Mouse (Mus musculus) heart, postnatal 0 days (tissue): ENCODE data around the gene Spry1. TPM values are rescaled to one million over a fixed set of nuclear protein-coding genes. Genes with fewer than 3 reads are reported as not detected.

Experiments used
- ATAC-seq: fragments of 200-750 bp; cut with Nextera tagmentation; 2 replicates; pipeline ENCODE4 v1.8.0; 2017; ENCODE audit warnings: low read depth, moderate number of reproducible peaks, moderate library complexity; ENCODE audit not compliant: insufficient read depth
- DNase-seq: peaks from one replicate; pipeline ENCODE4 v3.0.0-alpha.2; 2016; ENCODE audit warnings: low spot score
- H3K27ac ChIP-seq: fragments of 300-500 bp; sonication (generic); 2 replicates; pipeline ENCODE4 v1.5.1; 2014; ENCODE audit warnings: low read depth, mild to moderate bottlenecking
- H3K27me3 ChIP-seq: fragments of 300-500 bp; sonication (generic); 2 replicates; pipeline ENCODE4 v1.6.1; 2014; ENCODE audit warnings: low read length, mixed read lengths; ENCODE audit not compliant: control insufficient read depth, insufficient read depth
- H3K36me3 ChIP-seq: fragments of 300-500 bp; sonication (generic); replicated peaks from 2 replicates; pipeline ENCODE4 v1.6.1; 2014; ENCODE audit warnings: low read length, mixed read lengths; ENCODE audit not compliant: control insufficient read depth, insufficient read depth
- H3K4me1 ChIP-seq: fragments of 300-500 bp; sonication (generic); 2 replicates; pipeline ENCODE4 v1.6.1; 2014; ENCODE audit warnings: antibody characterized with exemption; ENCODE audit not compliant: control insufficient read depth, insufficient read depth
- H3K4me2 ChIP-seq: fragments of 300-500 bp; sonication (generic); 2 replicates; pipeline ENCODE4 v1.6.1; 2014; ENCODE audit warnings: low read depth, mild to moderate bottlenecking, low read length, moderate library complexity
- H3K4me3 ChIP-seq: fragments of 300-500 bp; sonication (generic); 2 replicates; pipeline ENCODE4 v1.5.1; 2014; ENCODE audit warnings: low read depth, low read length
- H3K9ac ChIP-seq: fragments of 300-500 bp; sonication (generic); replicated peaks from 2 replicates; pipeline ENCODE4 v1.6.1; 2014; ENCODE audit warnings: low read depth, low read length, mixed read lengths
- H3K9me3 ChIP-seq: fragments of 300-500 bp; sonication (generic); replicated peaks from 2 replicates; pipeline ENCODE4 v1.6.1; 2016; ENCODE audit warnings: low read length; ENCODE audit not compliant: control insufficient read depth
- CTCF ChIP-seq: IDR thresholded peaks from 2 replicates; pipeline ENCODE4 v1.5.1; 2016; ENCODE audit warnings: antibody characterized with exemption, control low read depth, low read depth
- EP300 ChIP-seq: IDR thresholded peaks from 2 replicates; pipeline ENCODE4 v1.6.1; 2016; ENCODE audit warnings: antibody characterized with exemption, low read depth
- WGBS: fragments of 180-500 bp; shearing (Covaris S2); extraction: QIAGEN DNeasy Blood & Tissue Kit; methylation state at CpG from one replicate; pipeline ENCODE4 v1.1.7; 2014; 5-methylcytosine and 5-hydroxymethylcytosine counted together
- polyA plus RNA-seq: library from polyadenylated mRNA; unstranded; fragments of >200 nt; fragmentation: Nextera tagmentation; extraction: Ambion mirVana; gene quantifications from 2 replicates; pipeline ENCODE4 v1.2.1, GENCODE M21; 2015
- total RNA-seq: library from RNA; depleted of rRNA; stranded (reverse); fragments of >200 nt; gene quantifications from 2 replicates; pipeline ENCODE4 v1.2.3, GENCODE M21; 2014; ENCODE audit warnings: low replicate concordance

The Spry1 gene
- total and polyA plus RNA-seq, 2 experiments from 2014 or later: 5.4 to 39.6 TPM

DNA sequence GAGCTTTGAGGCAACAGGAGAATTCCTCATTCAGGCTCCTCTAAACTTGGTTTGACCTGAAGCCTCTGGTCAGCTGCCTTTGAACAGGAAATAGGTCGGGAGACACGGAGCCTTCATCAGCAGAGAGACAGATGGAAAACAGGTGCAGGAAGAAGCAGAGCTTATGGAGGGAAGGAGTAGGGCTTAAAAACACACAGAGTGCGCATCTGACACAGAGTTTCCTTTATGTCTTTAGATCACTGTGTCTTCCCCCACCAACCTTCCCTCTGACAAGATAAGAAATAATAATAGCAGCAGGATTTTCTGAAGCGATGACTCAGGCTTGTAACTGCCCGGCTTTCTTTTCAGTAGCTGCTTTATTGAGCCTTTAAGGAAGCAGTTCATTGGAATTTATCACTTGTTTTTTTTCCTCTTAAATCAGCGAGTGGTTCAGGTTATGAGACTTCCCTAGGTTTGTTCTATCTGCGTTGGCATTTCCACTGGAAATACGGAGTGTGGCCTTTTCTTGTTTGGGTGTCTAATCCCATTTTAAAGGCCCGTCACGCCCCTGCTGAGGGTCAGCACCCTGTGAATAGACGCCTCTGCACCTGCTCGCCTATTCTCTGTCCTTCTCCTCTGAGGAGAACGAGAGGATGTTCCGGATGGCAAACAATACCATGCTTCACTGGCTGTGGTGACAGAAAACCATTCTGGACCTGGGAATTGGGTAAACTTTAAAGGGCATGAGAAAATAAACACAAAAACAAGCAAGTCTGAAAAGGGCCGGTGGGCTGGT is 32.7 kb downstream of the Spry1 start:
- Histone ChIP-seq H3K4me1 (peaks cover 4% of the 10 kb centered on the region; the same call in 1 of the 2 replicates), H3K4me2 (no peak overlapping the region), H3K9me3 (peaks cover 9% of the 10 kb centered on the region), H3K27ac (no peak overlapping the region), H3K36me3 (no peaks in the 10 kb centered on the region), H3K4me3 (no peak overlapping the region), H3K27me3 (no peaks in the 10 kb centered on the region; the same call in none of the 2 replicates), H3K9ac (no peak overlapping the region)
- DNase-seq (peak; percentile 62), ATAC-seq (no peak)
- TF ChIP-seq CTCF (no peak), EP300 (no peak)
- 40% methylated on average over 15 of the region's 15 CpGs for WGBS

DNA sequence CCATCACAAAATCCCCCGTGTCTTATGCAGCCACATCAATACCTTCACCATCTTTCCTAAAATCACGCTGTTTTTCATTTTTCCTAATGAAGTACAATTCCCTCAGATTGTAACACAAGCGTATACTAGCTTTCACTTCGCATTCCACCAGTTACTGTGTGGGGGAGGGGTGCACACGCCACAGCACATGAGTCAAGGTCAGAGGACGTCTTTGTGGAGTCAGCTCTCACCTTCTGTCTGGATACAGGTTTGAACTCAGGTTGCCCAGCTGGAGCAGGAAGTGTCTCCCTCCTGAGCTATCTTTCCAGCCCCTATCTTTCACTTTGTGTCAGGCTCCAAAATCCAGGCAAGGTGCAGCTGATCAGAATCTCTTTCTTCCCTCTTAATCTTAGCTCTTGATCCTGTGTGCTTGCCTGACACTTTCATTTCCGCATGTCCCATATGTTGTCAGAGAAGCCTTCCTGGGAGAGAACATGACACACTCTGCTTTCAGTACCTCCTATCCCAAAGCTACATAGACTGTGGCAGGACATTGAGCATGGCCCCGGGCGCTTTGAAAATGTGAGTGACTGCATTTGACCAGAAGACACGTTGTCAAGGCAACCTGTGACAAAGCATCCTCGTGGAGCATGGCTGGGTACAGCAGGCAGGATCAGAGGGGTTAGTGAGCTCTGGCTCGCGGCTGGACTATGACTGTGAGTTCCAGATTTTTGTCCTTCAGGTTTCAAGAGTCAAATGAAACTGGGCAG is 33.9 kb downstream of the Spry1 start:
- 67% methylated on average over 13 of the region's 13 CpGs for WGBS
- no peaks in the 10 kb centered on the region for H3K36me3 ChIP-seq
- H3K27ac ChIP-seq: no peak overlapping the region
- peaks cover 8% of the 10 kb centered on the region for H3K9me3 ChIP-seq
- peaks cover 4% of the 10 kb centered on the region; the same call in 1 of the 2 replicates for H3K4me1 ChIP-seq
- H3K27me3 ChIP-seq: no peaks in the 10 kb centered on the region; the same call in none of the 2 replicates
- H3K4me3 ChIP-seq: no peak overlapping the region
- TF ChIP-seq EP300 (no peak), CTCF (no peak)
- ATAC-seq (no peak), DNase-seq (peak; percentile 4)
- no peak overlapping the region for H3K9ac ChIP-seq
- H3K4me2 ChIP-seq: no peak overlapping the region

GRCm38 (mm10) chr3:37675056-37675525 is 35.3 kb downstream of the Spry1 start:
- DNase-seq (no peak), ATAC-seq (no peak)
- Histone ChIP-seq H3K4me1 (peaks cover 4% of the 10 kb centered on the region; the same call in 1 of the 2 replicates), H3K36me3 (no peaks in the 10 kb centered on the region), H3K9ac (no peak overlapping the region), H3K27me3 (no peaks in the 10 kb centered on the region; the same call in none of the 2 replicates), H3K4me3 (no peak overlapping the region), H3K27ac (no peak overlapping the region), H3K9me3 (no peaks in the 10 kb centered on the region), H3K4me2 (no peak overlapping the region)
- TF ChIP-seq EP300 (no peak), CTCF (no peak)
- WGBS: 60% methylated on average over 11 of the region's 11 CpGs

- Histone ChIP-seq H3K27ac (no peak overlapping the region), H3K9me3 (no peaks in the 10 kb centered on the region), H3K4me1 (peaks cover 4% of the 10 kb centered on the region; the same call in 1 of the 2 replicates), H3K4me3 (no peak overlapping the region), H3K4me2 (no peak overlapping the region), H3K9ac (no peak overlapping the region), H3K27me3 (no peaks in the 10 kb centered on the region; the same call in none of the 2 replicates), H3K36me3 (no peaks in the 10 kb centered on the region)
- peak; percentile 2 for DNase-seq
- TF ChIP-seq EP300 (no peak), CTCF (no peak)
- no peak for ATAC-seq
- 66% methylated on average over 8 of the region's 8 CpGs for WGBS
These were observed 36.5 kb downstream of the Spry1 start for GRCm38 (mm10) chr3:37676291-37676690.

GRCm38 (mm10) chr3:37686219-37686618 is 46.5 kb downstream of the Spry1 start:
- no peak for DNase-seq
- no peak for ATAC-seq
- H3K4me1 ChIP-seq: no peaks in the 10 kb centered on the region
- no peaks in the 10 kb centered on the region for H3K9me3 ChIP-seq
- no peak overlapping the region for H3K9ac ChIP-seq
- WGBS: 60% methylated on average over 7 of the region's 7 CpGs
- no peak overlapping the region for H3K4me2 ChIP-seq
- H3K27ac ChIP-seq: no peak overlapping the region
- no peaks in the 10 kb centered on the region for H3K27me3 ChIP-seq
- no peak overlapping the region for H3K4me3 ChIP-seq
- H3K36me3 ChIP-seq: no peaks in the 10 kb centered on the region
- no peak for TF ChIP-seq EP300
- no peak for TF ChIP-seq CTCF
